ENCODE assay signal across 10 mouse cellular contexts in the genomic region with DNA sequence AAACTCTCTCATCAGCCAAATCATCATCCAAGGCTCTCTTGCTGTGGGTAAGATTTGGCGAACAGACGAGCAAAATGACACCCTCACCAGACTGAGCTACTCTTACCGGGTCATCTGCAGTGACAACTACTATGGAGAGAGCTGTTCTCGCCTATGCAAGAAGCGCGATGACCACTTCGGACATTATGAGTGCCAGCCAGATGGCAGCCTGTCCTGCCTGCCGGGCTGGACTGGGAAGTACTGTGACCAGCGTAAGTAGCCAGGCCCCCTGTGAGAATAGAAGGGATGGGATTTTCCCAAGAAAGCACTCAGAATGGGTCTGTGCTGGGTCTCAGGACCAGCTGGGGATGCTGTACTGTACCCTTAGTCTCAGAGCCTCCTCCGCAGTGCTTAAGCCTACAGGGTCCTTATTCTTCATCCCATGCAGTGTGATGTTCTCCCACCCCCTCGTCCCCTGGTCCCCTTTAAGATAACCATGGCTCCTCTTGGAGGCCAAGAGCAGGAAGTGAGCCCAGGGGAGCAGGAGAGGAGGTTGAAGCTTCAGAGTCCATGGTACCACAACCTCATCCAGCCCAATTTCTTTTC. TPM values are rescaled to one million over a fixed set of nuclear protein-coding genes. Genes with fewer than 3 reads are reported as not detected.
DNase-seq lines count a peak whose midpoint lies in the region; ATAC-seq and TF ChIP-seq lines count a peak whose summit lies in the region.
"Had no signal": no experiment of that assay in that cellular context is flagged by ENCODE, and none has a peak within 500 bp of the region (broad histone marks: within the 10 kb centered on the region; RNA-seq: fewer than 3 reads in every experiment).

No protein-coding gene starts in this region.

- TF ChIP-seq CTCF in stomach, postnatal 0 days (IDR thresholded peaks at IDR 0.05; ENCODE audit: low read depth) = no peak

- peak overlapping the region; percentile 70 for H3K9ac ChIP-seq in lung, embryonic 16.5 days (ENCODE audit: low read length)
- no peak overlapping the region for H3K9ac ChIP-seq in limb, embryonic 14.5 days (ENCODE audit: low read depth, low read length, severe bottlenecking)
- no peak overlapping the region for H3K9ac ChIP-seq in stomach, postnatal 0 days (ENCODE audit: low read length)

- H3K4me1 ChIP-seq in lung, embryonic 16.5 days (replicated peaks; ENCODE audit: control insufficient read depth, insufficient read depth, low read length) = peaks cover 49% of the 10 kb centered on the region
- peaks cover 21% of the 10 kb centered on the region for H3K4me1 ChIP-seq in limb, embryonic 14.5 days (ENCODE audit: control insufficient read depth, insufficient read depth, low read length)
- H3K4me1 ChIP-seq in stomach, postnatal 0 days (replicated peaks; ENCODE audit: control insufficient read depth, insufficient read depth) = no peaks in the 10 kb centered on the region; the same call in 1 of the 2 replicates

- ATAC-seq in cerebellum, adult (ENCODE audit: insufficient number of reproducible peaks, low FRiP score, low TSS enrichment) = 0 out of 2 replicates have a peak, but pooled peaks have one; percentile 7
- ATAC-seq in lung, embryonic 16.5 days (ENCODE audit: low read depth) = no peak
- no peak for ATAC-seq in limb, embryonic 14.5 days (ENCODE audit: low FRiP score, low read depth)
- no peak for ATAC-seq in stomach, postnatal 0 days (ENCODE audit: low FRiP score, low TSS enrichment)

- TF ChIP-seq EP300 in stomach, postnatal 0 days (optimal IDR thresholded peaks at IDR 0.05) = no peak

- H3K4me2 ChIP-seq in lung, embryonic 16.5 days (ENCODE audit: low read depth, low read length) = peak overlapping the region; percentile 91
- H3K4me2 ChIP-seq in limb, embryonic 14.5 days (replicated peaks; ENCODE audit: low read depth, low read length, severe bottlenecking) = peak overlapping the region; percentile 84; the same call in 1 of the 2 replicates
- H3K4me2 ChIP-seq in stomach, postnatal 0 days (replicated peaks; ENCODE audit: low read depth) = peak overlapping the region; percentile 21; the same call in 1 of the 2 replicates

- no peaks in the 10 kb centered on the region for H3K9me3 ChIP-seq in lung, embryonic 16.5 days (ENCODE audit: control insufficient read depth, low read length)
- H3K9me3 ChIP-seq in limb, embryonic 14.5 days (ENCODE audit: control insufficient read depth, low read length) = no peaks in the 10 kb centered on the region
- no peaks in the 10 kb centered on the region for H3K9me3 ChIP-seq in stomach, postnatal 0 days (ENCODE audit: control insufficient read depth, low read length)

- no peak for TF ChIP-seq POLR2A in limb, embryonic 14.5 days (IDR thresholded peaks at IDR 0.05; ENCODE audit: borderline replicate concordance, extremely low read depth, insufficient read depth, insufficient read length)

- no peaks in the 10 kb centered on the region for H3K36me3 ChIP-seq in lung, embryonic 16.5 days (ENCODE audit: control insufficient read depth, insufficient read depth, low read length)
- no peaks in the 10 kb centered on the region for H3K36me3 ChIP-seq in limb, embryonic 14.5 days (ENCODE audit: control insufficient read depth, insufficient read depth, low read length)
- H3K36me3 ChIP-seq in stomach, postnatal 0 days (ENCODE audit: control insufficient read depth, insufficient read depth, low read length) = no peaks in the 10 kb centered on the region; the same call in 1 of the 2 replicates

- DNase-seq in cerebellum, postnatal 4 days (ENCODE audit: low spot score in 2 of 2) = no peak
- DNase-seq in lung, postnatal 25 days (ENCODE audit: low spot score) = no peak
- no peak for DNase-seq in limb, embryonic 14.5 days (ENCODE audit: low spot score)
- no peak for DNase-seq in stomach, postnatal 0 days (ENCODE audit: low spot score)
- no peak for DNase-seq in MN1 (ENCODE audit: low spot score)
- no peak for DNase-seq in urinary bladder, postnatal 10 days (ENCODE audit: low spot score)
- DNase-seq: right cerebral cortex, postnatal 14 days had no signal

- H3K27me3 ChIP-seq in lung, embryonic 16.5 days (ENCODE audit: control insufficient read depth, insufficient read depth, low read depth, low read length) = peaks cover 39% of the 10 kb centered on the region
- H3K27me3 ChIP-seq in limb, embryonic 14.5 days (ENCODE audit: control insufficient read depth, insufficient read depth, low read length) = peaks cover 65% of the 10 kb centered on the region
- peaks cover 11% of the 10 kb centered on the region; the same call in 1 of the 2 replicates for H3K27me3 ChIP-seq in stomach, postnatal 0 days (ENCODE audit: control insufficient read depth, insufficient read depth, low read length)

- H3K27ac ChIP-seq in lung, embryonic 16.5 days (ENCODE audit: low read length) = peak overlapping the region; percentile 3; the same call in 1 of the 2 replicates
- H3K27ac ChIP-seq in limb, embryonic 14.5 days (replicated peaks; ENCODE audit: low read depth, low read length) = no peak overlapping the region
- H3K27ac ChIP-seq in stomach, postnatal 0 days (replicated peaks) = no peak overlapping the region

- H3K4me3 ChIP-seq in lung, embryonic 16.5 days (ENCODE audit: low read length) = peak overlapping the region; percentile 64
- peak overlapping the region; percentile 43; the same call in 1 of the 2 replicates for H3K4me3 ChIP-seq in limb, embryonic 14.5 days (replicated peaks; ENCODE audit: low read length)
- no peak overlapping the region for H3K4me3 ChIP-seq in stomach, postnatal 0 days (ENCODE audit: low read depth, low read length)
- H3K4me3 ChIP-seq: erythroblast, embryonic 14.5 days had no signal

- 24% methylated on average over 11 of the region's 11 CpGs for WGBS in lung, embryonic 16.5 days
- WGBS in limb, embryonic 14.5 days = 18% methylated on average over 11 of the region's 11 CpGs
- WGBS in stomach, postnatal 0 days = 45% methylated on average over 11 of the region's 11 CpGs

RNA-seq across cellular contexts. Expression of gene Dll4, which starts 2.5 kb away (rescaled TPM):
- 14.6 and 17.8 TPM in 2 replicates for polyA plus RNA-seq in lung, embryonic 16.5 days (2015; fragmentation: Nextera tagmentation; extraction: Ambion mirVana)
- polyA plus RNA-seq in limb, embryonic 14.5 days (2012; rRNA removed) = 8.7 and 9.0 TPM in 2 replicates
- polyA plus RNA-seq in limb, embryonic 14.5 days (2014; fragmentation: Nextera tagmentation; extraction: Ambion mirVana) = 5.1 and 6.2 TPM in 2 replicates
- 3.7 TPM in 2 replicates for polyA plus RNA-seq in stomach, postnatal 0 days (2015; fragmentation: Nextera tagmentation; extraction: Ambion mirVana)

RNA-seq across cellular contexts. Expression of gene Chac1, which starts 23.0 kb away (rescaled TPM):
- polyA plus RNA-seq in lung, embryonic 16.5 days (2015; fragmentation: Nextera tagmentation; extraction: Ambion mirVana) = 1.1 and 1.7 TPM in 2 replicates
- polyA plus RNA-seq in limb, embryonic 14.5 days (2012; rRNA removed) = 0.79 and 0.94 TPM in 2 replicates
- 0.48 and 0.68 TPM in 2 replicates for polyA plus RNA-seq in limb, embryonic 14.5 days (2014; fragmentation: Nextera tagmentation; extraction: Ambion mirVana)
- polyA plus RNA-seq in stomach, postnatal 0 days (2015; fragmentation: Nextera tagmentation; extraction: Ambion mirVana) = 2.0 and 2.6 TPM in 2 replicates

RNA-seq across cellular contexts. Expression of gene Vps18, which starts 39.5 kb away (rescaled TPM):
- polyA plus RNA-seq in lung, embryonic 16.5 days (2015; fragmentation: Nextera tagmentation; extraction: Ambion mirVana) = 18.8 and 19.5 TPM in 2 replicates
- polyA plus RNA-seq in limb, embryonic 14.5 days (2012; rRNA removed) = 17.0 and 19.2 TPM in 2 replicates
- polyA plus RNA-seq in limb, embryonic 14.5 days (2014; fragmentation: Nextera tagmentation; extraction: Ambion mirVana) = 14.8 and 16.6 TPM in 2 replicates
- polyA plus RNA-seq in stomach, postnatal 0 days (2015; fragmentation: Nextera tagmentation; extraction: Ambion mirVana) = 7.7 and 8.0 TPM in 2 replicates

RNA-seq across cellular contexts. Expression of gene Rhov, which starts 57.0 kb away (rescaled TPM):
- 1.3 and 2.2 TPM in 2 replicates for polyA plus RNA-seq in lung, embryonic 16.5 days (2015; fragmentation: Nextera tagmentation; extraction: Ambion mirVana)
- 4.5 and 6.8 TPM in 2 replicates for polyA plus RNA-seq in limb, embryonic 14.5 days (2012; rRNA removed)
- 14.7 and 15.1 TPM in 2 replicates for polyA plus RNA-seq in limb, embryonic 14.5 days (2014; fragmentation: Nextera tagmentation; extraction: Ambion mirVana)
- polyA plus RNA-seq in stomach, postnatal 0 days (2015; fragmentation: Nextera tagmentation; extraction: Ambion mirVana) = 17.0 and 19.4 TPM in 2 replicates
- polyA plus RNA-seq: erythroblast, embryonic 14.5 days had no signal

Comparison
In these comparisons a context has a peak if more than half of its experiments do, and no peak if none do; other contexts are left out.
1. H3K4me2 ChIP-seq: peak in every context shown above with its lines; median percentile 91 in lung, embryonic 16.5 days; 84 in limb, embryonic 14.5 days; 21 in stomach, postnatal 0 days.